Mouse (Mus musculus) intestine, embryonic 15.5 days (tissue): Measurements from ENCODE around the gene Rbfox2. TPM values are rescaled to one million over a fixed set of nuclear protein-coding genes. Genes with fewer than 3 reads are reported as not detected.

Experiments used
- ATAC-seq: fragments of 200-750 bp; cut with Nextera tagmentation; 2 replicates; pipeline ENCODE4 v1.8.0; 2017; ENCODE audit warnings: moderate TSS enrichment, moderate library complexity
- H3K27ac ChIP-seq: fragments of 300-500 bp; sonication (generic); 2 replicates; pipeline ENCODE4 v1.5.1; 2015; ENCODE audit warnings: mild to moderate bottlenecking, inconsistent platforms
- H3K27me3 ChIP-seq: fragments of 300-500 bp; sonication (generic); replicated peaks from 2 replicates; pipeline ENCODE4 v1.6.1; 2015; ENCODE audit warnings: inconsistent platforms
- H3K36me3 ChIP-seq: fragments of 300-500 bp; sonication (generic); 2 replicates; pipeline ENCODE4 v1.6.1; 2015; ENCODE audit warnings: inconsistent platforms
- H3K4me1 ChIP-seq: fragments of 300-500 bp; sonication (generic); replicated peaks from 2 replicates; pipeline ENCODE4 v1.6.1; 2015; ENCODE audit warnings: inconsistent platforms
- H3K4me2 ChIP-seq: fragments of 300-500 bp; sonication (generic); replicated peaks from 2 replicates; pipeline ENCODE4 v1.6.1; 2015; ENCODE audit warnings: mild to moderate bottlenecking, inconsistent platforms
- H3K4me3 ChIP-seq: fragments of 300-500 bp; sonication (generic); replicated peaks from 2 replicates; pipeline ENCODE4 v1.5.1; 2015; ENCODE audit warnings: inconsistent platforms
- H3K9ac ChIP-seq: fragments of 300-500 bp; sonication (generic); 2 replicates; pipeline ENCODE4 v1.6.1; 2015; ENCODE audit warnings: inconsistent platforms
- H3K9me3 ChIP-seq: fragments of 300-500 bp; sonication (generic); 2 replicates; pipeline ENCODE4 v1.6.1; 2016; ENCODE audit warnings: inconsistent platforms
- WGBS: fragments of 180-500 bp; shearing (Covaris S2); methylation state at CpG from one replicate; pipeline ENCODE4 v1.1.7; 2015; 5-methylcytosine and 5-hydroxymethylcytosine counted together
- polyA plus RNA-seq: library from polyadenylated mRNA; unstranded; fragments of >200 nt; fragmentation: Nextera tagmentation; extraction: Ambion mirVana; gene quantifications from 2 replicates; pipeline ENCODE4 v1.2.1, GENCODE M21; 2015

Rbfox2 gene
- polyA plus RNA-seq, 1 experiment from 2014 or later: 44.8 TPM

DNA sequence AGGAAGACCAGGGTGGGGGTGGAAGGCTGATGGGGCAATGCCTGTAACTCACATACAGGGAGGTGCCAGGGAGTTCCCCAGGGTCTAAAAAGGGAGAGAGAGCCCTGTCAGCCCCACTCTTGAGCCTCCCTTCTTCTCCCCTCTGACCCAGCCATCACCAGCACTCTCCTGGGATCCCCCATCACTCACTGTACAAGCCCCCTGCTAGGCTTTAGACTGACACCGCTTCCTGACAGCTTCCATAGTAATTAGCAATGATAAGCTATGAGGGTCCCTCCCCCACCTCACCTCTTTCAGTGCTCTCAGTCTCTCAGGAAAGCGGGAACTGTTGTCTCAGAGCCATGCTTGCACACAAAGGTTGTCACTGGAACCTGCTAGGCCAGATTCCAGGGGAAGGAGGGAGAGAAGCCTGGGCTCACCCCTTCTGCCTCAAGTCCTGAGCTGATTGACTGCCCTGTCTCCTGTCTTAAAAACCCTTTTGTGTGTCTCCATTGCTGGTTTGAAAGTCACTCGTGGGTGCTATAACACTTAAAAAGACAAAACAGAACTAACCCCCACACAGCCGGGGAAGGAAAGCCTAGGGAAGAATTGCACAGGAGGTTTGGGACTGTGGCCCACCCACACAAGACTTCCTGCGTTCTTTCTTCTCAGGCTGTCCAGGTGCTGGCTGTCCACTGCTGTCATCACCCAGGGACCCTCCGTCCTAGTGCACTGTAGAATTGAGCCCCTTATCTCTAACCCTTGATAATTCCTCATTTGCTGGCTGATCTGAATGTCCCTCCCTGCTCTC is 250.6 kb downstream of the Rbfox2 start:
- peak overlapping the region; percentile 18; the same call in 1 of the 2 replicates for H3K27ac ChIP-seq
- peaks cover 22% of the 10 kb centered on the region for H3K4me1 ChIP-seq
- WGBS: 32% methylated on average over 6 of the region's 6 CpGs
- no peak overlapping the region for H3K4me3 ChIP-seq
- no peaks in the 10 kb centered on the region for H3K36me3 ChIP-seq
- ATAC-seq: peak; percentile 79
- H3K27me3 ChIP-seq: no peaks in the 10 kb centered on the region
- 0 out of 2 replicates have a peak overlapping the region, but pooled peaks have one; percentile 9 for H3K4me2 ChIP-seq
- H3K9me3 ChIP-seq: no peaks in the 10 kb centered on the region
- H3K9ac ChIP-seq: no peak overlapping the region

DNA sequence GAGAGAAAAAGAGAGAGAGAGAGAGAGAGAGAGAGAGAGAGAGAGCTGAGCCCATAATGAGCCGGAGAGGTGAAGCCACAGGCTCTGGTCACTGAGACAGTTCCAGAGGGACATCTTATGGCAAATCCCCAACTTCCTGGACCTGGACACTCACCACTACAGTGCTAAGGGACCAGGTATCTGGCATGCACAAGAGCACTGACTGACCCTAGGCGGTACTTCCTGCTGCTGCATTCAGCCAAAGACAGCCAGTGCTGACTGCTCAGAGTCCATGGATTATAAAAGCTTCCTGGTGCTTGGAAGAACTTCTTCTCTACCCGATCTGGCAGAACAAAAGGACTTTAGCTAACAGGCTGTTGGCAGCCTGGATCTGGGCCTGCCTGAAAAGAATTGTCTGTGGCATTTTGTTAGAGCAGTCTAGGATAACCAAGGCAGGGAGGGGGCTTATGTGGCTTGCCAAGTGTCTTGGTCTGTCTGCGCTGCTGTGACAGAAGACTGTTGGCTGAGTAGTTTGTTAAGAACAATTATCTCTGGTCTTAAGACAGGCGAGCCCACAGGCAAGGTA is 252.1 kb downstream of the Rbfox2 start:
- no peaks in the 10 kb centered on the region for H3K9me3 ChIP-seq
- 66% methylated on average over 5 of the region's 5 CpGs for WGBS
- H3K9ac ChIP-seq: no peak overlapping the region
- ATAC-seq: peak; percentile 61
- no peaks in the 10 kb centered on the region for H3K27me3 ChIP-seq
- H3K4me2 ChIP-seq: no peak overlapping the region
- H3K36me3 ChIP-seq: no peaks in the 10 kb centered on the region
- H3K4me3 ChIP-seq: no peak overlapping the region
- H3K27ac ChIP-seq: peak overlapping the region; percentile 24
- peaks cover 22% of the 10 kb centered on the region for H3K4me1 ChIP-seq

DNA sequence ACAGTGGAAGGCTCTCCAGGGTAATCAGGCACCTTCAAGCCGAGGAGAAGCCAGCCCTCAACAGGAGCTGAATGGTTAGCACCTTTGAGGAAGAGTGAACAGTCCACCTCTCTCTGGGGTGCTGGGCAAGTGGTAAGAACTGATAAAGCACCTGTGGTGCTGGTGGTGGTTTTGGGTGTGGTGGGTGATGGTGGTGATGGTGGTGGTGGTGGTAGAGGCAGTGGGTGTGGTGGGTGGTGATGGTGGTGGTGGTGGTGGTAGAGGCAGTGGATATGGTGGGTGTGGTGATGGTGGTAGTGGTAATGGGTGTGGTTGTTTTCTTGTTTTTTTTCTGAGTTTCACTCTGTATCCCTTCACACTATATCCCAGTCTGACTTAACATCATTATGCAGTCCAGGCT is 253.8 kb downstream of the Rbfox2 start:
- Histone ChIP-seq H3K27me3 (no peaks in the 10 kb centered on the region), H3K4me1 (peaks cover 22% of the 10 kb centered on the region), H3K27ac (no peak overlapping the region), H3K9ac (no peak overlapping the region), H3K4me2 (no peak overlapping the region), H3K36me3 (no peaks in the 10 kb centered on the region), H3K9me3 (no peaks in the 10 kb centered on the region), H3K4me3 (no peak overlapping the region)
- WGBS: 84% methylated on average over 1 of the region's 1 CpGs
- ATAC-seq: no peak

DNA sequence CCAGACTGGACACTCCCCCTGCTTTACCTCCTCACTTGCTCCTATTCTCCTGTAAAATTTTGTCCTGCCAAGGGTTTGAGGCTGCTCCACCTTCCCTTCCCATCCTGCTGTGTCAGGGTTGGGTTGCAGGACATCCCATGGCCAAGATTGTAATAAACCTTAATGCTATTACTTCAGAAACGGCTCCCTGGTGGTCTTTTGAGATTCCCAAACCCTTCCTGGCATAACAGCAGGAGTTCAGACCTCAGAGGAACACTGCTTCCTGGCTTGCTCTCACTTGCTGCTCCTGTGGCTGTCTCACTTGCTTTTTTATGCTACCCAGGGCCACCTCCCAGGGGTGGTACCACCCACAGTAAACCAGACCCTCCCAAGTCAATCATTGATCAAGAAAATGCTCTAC is 254.6 kb downstream of the Rbfox2 start:
- peaks cover 22% of the 10 kb centered on the region for H3K4me1 ChIP-seq
- 29% methylated on average over 1 of the region's 1 CpGs for WGBS
- H3K27me3 ChIP-seq: no peaks in the 10 kb centered on the region
- no peaks in the 10 kb centered on the region for H3K9me3 ChIP-seq
- H3K27ac ChIP-seq: no peak overlapping the region
- ATAC-seq: no peak
- H3K9ac ChIP-seq: no peak overlapping the region
- no peak overlapping the region for H3K4me2 ChIP-seq
- no peaks in the 10 kb centered on the region for H3K36me3 ChIP-seq
- H3K4me3 ChIP-seq: no peak overlapping the region

DNA sequence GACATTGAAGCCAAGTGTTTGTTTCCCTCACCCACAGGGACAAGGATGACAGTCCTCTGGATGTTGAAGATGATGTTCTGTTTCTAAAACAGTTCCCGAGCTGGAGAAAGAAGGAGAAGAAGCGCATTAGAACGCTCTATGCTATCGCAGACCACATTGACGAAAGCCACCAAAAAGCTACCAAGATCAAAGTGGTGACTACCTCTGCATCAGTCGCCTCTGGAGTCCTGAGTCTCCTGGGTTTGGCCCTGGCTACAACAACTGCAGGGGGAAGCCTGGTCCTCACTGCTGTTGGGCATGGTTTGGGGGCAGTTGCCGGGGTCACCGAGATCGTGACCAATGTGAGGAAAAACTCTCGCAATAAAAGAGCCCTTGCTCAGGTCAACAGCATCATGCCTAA is 256.2 kb downstream of the Rbfox2 start, which contains the start of gene Mb:
Mb (minus strand) TSS at position 101 of the 400 bp plus-strand sequence.
- H3K36me3 ChIP-seq: no peaks in the 10 kb centered on the region
- H3K4me1 ChIP-seq: peaks cover 11% of the 10 kb centered on the region; the same call in 1 of the 2 replicates
- no peak within 1 kb of the TSS for H3K9ac ChIP-seq
- ATAC-seq: no peak
- WGBS: 89% methylated on average over 10 of the region's 10 CpGs
- no peaks in the 10 kb centered on the region for H3K27me3 ChIP-seq
- no peak within 1 kb of the TSS for H3K4me2 ChIP-seq
- no peaks in the 10 kb centered on the region for H3K9me3 ChIP-seq
- H3K4me3 ChIP-seq: no peak within 1 kb of the TSS
- no peak within 1 kb of the TSS for H3K27ac ChIP-seq

DNA sequence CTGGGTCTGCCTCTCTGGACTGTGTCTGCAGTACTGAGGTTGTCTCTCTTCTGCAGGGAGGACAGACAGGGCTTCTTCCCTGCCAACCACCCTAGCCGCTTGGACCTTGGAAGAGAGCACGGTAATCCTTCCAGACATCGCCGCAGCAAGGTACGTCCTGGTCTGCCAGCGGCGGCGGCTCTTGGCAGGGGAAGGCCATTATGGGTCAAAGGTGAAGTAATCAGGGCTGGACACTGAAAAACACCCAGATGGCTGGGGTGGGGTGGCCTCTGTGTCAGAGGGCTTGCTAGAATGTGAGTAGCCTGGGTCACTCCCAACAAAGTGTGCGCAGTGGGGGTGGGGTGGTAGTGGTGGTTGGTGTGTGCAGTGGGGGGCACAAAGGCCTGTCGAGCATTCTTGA is 261.2 kb downstream of the Rbfox2 start:
- WGBS: 39% methylated on average over 10 of the region's 10 CpGs
- H3K9ac ChIP-seq: no peak overlapping the region
- H3K27ac ChIP-seq: no peak overlapping the region
- no peak for ATAC-seq
- no peak overlapping the region for H3K4me2 ChIP-seq
- H3K36me3 ChIP-seq: no peaks in the 10 kb centered on the region
- H3K4me3 ChIP-seq: no peak overlapping the region
- peaks cover 6% of the 10 kb centered on the region; the same call in 1 of the 2 replicates for H3K4me1 ChIP-seq
- H3K9me3 ChIP-seq: no peaks in the 10 kb centered on the region
- H3K27me3 ChIP-seq: no peaks in the 10 kb centered on the region

DNA sequence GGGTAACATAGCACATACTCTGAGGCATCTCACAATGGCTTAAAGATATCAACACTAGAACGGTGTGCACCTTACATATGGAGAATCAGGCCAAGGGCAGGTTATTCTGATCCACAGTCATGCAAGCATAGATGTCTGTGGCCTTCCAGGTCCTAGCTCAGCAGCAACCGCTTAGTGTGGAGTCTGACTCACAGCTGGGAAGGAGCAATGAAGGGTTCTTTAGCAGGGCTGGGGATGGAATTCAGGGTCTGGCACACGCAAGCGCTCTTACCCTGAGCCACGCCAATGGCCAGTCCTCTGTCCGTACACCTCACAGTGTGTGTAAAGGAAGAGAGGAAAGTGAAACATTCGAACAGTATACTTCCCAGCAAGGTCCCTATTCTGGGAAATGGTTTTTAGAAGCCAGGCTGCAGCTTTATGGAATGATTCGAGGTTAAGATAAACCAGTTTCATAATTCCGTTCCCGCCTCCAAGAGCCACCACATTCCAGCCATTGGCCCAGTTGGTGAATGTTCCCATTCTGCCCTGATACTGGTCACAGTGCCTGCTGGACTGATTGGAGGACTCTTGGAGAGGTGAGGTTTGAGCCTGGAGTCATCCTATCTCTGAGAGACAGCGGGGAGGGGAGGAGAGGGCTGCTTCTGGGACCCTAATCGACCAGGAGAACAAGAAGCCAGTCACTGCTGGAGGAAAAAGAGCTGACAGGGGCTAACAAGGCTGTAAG is 262.0 kb downstream of the Rbfox2 start, which contains the start of gene Apol6:
Apol6 (plus strand) TSS at position 133 of the 724 bp plus-strand sequence.
- no peaks in the 10 kb centered on the region for H3K9me3 ChIP-seq
- no peak within 1 kb of the TSS for H3K4me3 ChIP-seq
- no peak within 1 kb of the TSS for H3K27ac ChIP-seq
- WGBS: 73% methylated on average over 12 of the region's 12 CpGs
- ATAC-seq: no peak
- peaks cover 6% of the 10 kb centered on the region; the same call in 1 of the 2 replicates for H3K4me1 ChIP-seq
- no peak within 1 kb of the TSS for H3K4me2 ChIP-seq
- H3K27me3 ChIP-seq: no peaks in the 10 kb centered on the region
- H3K9ac ChIP-seq: no peak within 1 kb of the TSS
- no peaks in the 10 kb centered on the region for H3K36me3 ChIP-seq

DNA sequence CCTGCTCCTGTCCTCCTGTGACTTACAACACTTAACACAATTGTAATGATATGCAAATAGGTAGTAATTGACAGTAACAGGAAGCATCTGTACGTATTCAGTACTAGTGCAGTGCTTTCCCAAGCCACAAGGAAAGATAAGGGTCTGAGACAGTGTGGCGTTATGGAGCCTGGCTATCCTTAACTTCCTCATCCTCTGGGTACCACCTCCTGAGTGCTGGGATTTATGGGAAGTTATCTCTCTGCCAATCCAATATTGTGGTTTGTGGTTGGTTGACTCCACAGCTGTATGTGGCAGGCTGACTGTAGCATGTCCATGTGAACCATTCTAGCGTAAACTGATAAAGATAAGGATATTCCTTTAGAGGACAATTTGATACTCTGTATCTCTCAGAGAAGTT is 266.0 kb downstream of the Rbfox2 start:
- Histone ChIP-seq H3K4me3 (no peak overlapping the region), H3K4me1 (peaks cover 27% of the 10 kb centered on the region), H3K36me3 (no peaks in the 10 kb centered on the region), H3K27ac (no peak overlapping the region), H3K27me3 (no peaks in the 10 kb centered on the region), H3K4me2 (no peak overlapping the region), H3K9ac (no peak overlapping the region), H3K9me3 (no peaks in the 10 kb centered on the region)
- ATAC-seq: no peak
- WGBS: 72% methylated on average over 3 of the region's 3 CpGs

DNA sequence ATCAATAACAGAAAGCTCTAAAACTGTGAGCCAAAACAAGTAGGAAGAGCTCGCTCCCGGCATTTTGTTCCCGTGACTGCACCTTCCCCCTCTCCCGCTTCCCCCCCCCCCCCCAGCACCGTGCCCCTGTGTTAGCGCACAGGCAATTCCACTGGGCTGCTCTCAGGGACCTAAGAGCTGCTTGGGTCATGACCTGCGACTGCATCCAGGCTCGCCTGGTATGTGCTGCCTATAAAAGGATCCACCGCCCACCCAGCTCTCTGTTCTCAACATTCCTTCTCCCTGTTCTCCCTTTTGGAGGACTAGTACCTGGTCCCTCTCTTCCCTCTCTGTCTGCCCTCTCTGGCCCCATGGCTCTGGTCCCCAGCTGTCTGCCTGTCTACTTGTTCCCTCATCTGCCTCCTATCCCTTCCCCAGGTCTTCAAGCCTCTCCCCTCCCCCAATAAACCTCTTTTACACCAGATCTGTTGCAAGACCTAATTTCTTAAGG is 267.5 kb downstream of the Rbfox2 start:
- Histone ChIP-seq H3K4me2 (no peak overlapping the region), H3K27me3 (no peaks in the 10 kb centered on the region), H3K4me1 (peaks cover 26% of the 10 kb centered on the region), H3K9ac (no peak overlapping the region), H3K4me3 (no peak overlapping the region), H3K27ac (no peak overlapping the region), H3K36me3 (no peaks in the 10 kb centered on the region), H3K9me3 (no peaks in the 10 kb centered on the region)
- 62% methylated on average over 9 of the region's 9 CpGs for WGBS
- no peak for ATAC-seq

DNA sequence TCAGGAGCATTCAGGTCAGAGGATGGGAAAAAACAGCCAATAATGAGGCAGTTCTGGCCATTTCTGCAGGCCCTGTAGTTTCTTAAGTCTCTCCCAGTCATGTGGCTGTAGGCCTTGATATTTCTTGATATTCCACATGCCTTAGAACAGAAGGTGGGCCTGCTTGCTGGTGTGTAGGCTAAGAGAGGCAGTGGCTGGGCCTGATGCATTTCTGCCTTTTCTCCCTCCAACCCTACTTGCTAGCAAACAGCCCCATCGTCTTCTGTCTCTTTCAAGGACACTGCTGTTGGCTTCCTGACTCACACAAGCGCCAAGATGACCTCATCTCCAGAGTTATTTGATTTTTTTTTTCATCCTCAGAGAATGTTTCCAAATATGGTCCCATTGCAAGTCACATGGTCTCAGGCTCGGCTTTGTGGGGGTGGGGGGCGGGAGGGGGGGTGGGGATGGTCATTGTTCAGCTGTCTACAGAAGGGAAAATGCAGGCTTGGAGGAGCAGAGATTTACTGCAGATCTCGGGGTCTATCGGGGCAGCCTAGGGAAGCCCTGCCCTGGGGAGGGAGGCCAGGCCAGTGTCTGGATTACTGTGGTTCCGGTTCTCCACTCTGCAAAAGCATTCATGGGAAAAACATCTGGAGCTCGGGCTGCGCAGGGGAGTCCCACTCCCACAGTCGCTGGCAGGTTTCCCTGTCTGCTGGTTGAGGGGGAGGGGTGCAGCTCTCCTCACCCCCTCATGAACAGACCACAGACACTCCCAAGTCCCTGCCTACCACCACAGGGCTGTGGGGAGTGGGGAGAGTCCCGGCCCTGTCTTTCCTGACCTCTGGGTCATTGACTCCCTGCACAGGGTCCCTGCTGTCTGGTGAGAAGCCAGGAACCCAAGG is 269.3 kb downstream of the Rbfox2 start:
- H3K4me2 ChIP-seq: peak overlapping the region; percentile 33
- H3K4me3 ChIP-seq: no peak overlapping the region
- peak; percentile 83 for ATAC-seq
- H3K27ac ChIP-seq: peak overlapping the region; percentile 99
- no peaks in the 10 kb centered on the region for H3K27me3 ChIP-seq
- H3K9ac ChIP-seq: peak overlapping the region; percentile 6; the same call in 1 of the 2 replicates
- H3K9me3 ChIP-seq: no peaks in the 10 kb centered on the region
- peaks cover 26% of the 10 kb centered on the region for H3K4me1 ChIP-seq
- WGBS: 8% methylated on average over 11 of the region's 11 CpGs
- H3K36me3 ChIP-seq: no peaks in the 10 kb centered on the region

DNA sequence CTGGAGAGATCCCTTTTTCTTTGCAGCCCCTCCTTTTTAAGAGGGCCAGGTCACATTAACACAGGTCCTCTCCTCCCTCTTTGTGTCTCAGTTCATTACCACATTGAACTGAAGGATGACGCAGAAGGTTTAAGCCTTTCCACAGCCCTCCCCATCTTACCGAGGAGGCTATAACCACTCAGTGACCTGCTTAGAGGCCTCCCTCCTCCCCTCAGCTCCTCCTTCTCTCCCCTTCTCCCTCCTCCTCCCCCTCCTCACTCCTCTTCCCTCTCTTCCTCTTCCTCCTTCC is 269.9 kb downstream of the Rbfox2 start:
- ATAC-seq: peak; percentile 71
- no peaks in the 10 kb centered on the region for H3K27me3 ChIP-seq
- no peaks in the 10 kb centered on the region for H3K36me3 ChIP-seq
- H3K4me1 ChIP-seq: peaks cover 26% of the 10 kb centered on the region
- no peak overlapping the region for H3K4me3 ChIP-seq
- no peak overlapping the region for H3K9ac ChIP-seq
- H3K4me2 ChIP-seq: peak overlapping the region; percentile 33
- H3K27ac ChIP-seq: peak overlapping the region; percentile 99
- H3K9me3 ChIP-seq: no peaks in the 10 kb centered on the region
- WGBS: 17% methylated on average over 2 of the region's 2 CpGs
